Mouse (Mus musculus) megakaryocyte, embryonic 14.5 days (primary cell): ENCODE data around the gene Zfp61.

ENCODE experiments used
- FLI1 ChIP-seq: IDR thresholded peaks from 2 replicates; pipeline ENCODE4 v1.6.1; 2012; ENCODE audit warnings: low read length, inconsistent platforms, mixed read lengths
- GATA1 ChIP-seq: IDR thresholded peaks from 3 replicates; pipeline ENCODE4 v1.6.1; 2012; ENCODE audit warnings: mixed read lengths, low read length, inconsistent platforms, borderline replicate concordance

GRCm38 (mm10) chr7:24322593-24322992, 21.6 kb upstream of the Zfp61 start:
- TF ChIP-seq GATA1 = no peak
- no peak for TF ChIP-seq FLI1
